Mouse (Mus musculus): ENCODE results near the gene Ap4b1. TPM values are rescaled to one million over a fixed set of nuclear protein-coding genes. Genes with fewer than 3 reads are reported as not detected.

Gene Ap4b1
- polyA plus RNA-seq, 1 experiment = 24.4 TPM

GRCm38 (mm10) chr3:103868008-103868407 lies 58.7 kb downstream of the Ap4b1 start:
- no peak overlapping the region for H3K4me3 ChIP-seq (ENCODE audit: control insufficient read depth, insufficient read depth, low read length)
- H3K27ac ChIP-seq (ENCODE audit: control insufficient read depth, insufficient read depth, low read length) = peak overlapping the region; percentile 13; the same call in 1 of the 2 replicates
- TF ChIP-seq CTCF (IDR thresholded peaks at IDR 0.05; ENCODE audit: borderline replicate concordance, control insufficient read depth, extremely low read depth, insufficient read depth, low read length, poor library complexity) (no peak), POLR2A (IDR thresholded peaks at IDR 0.05; ENCODE audit: control insufficient read depth, extremely low read depth, insufficient read depth, low read length, poor library complexity) (no peak)
- peaks cover 12% of the 10 kb centered on the region for H3K4me1 ChIP-seq (replicated peaks; ENCODE audit: control insufficient read depth, insufficient read depth, low read length)
- no peaks in the 10 kb centered on the region for H3K27me3 ChIP-seq (ENCODE audit: control insufficient read depth, insufficient read depth, low read length)
- DNase-seq = no peak
- WGBS = 18% methylated on average over 4 of the region's 4 CpGs
- peaks cover 3% of the 10 kb centered on the region; the same call in 1 of the 2 replicates for H3K36me3 ChIP-seq (ENCODE audit: control insufficient read depth, insufficient read depth, low read length)

Other genes with a start within 250 kb of the Ap4b1 start
- 0.06 and 0.09 TPM in 2 replicates for gene Syt6, start 234.3 kb upstream of the Ap4b1 start, polyA plus RNA-seq (2012; rRNA removed)
- not detected in 2 replicates for gene Atg4a-ps, start 163.5 kb upstream of the Ap4b1 start, polyA plus RNA-seq (2012; rRNA removed)
- gene Olfml3, start 71.5 kb upstream of the Ap4b1 start, polyA plus RNA-seq (2012; rRNA removed) = 4.2 and 6.1 TPM in 2 replicates
- not detected in 2 replicates for gene Gm10964, start 70.2 kb upstream of the Ap4b1 start, polyA plus RNA-seq (2012; rRNA removed)
- gene Hipk1, start 18.0 kb upstream of the Ap4b1 start, polyA plus RNA-seq (2012; rRNA removed) = 172 and 231 TPM in 2 replicates
- 38.1 and 44.3 TPM in 2 replicates for gene Dclre1b, start 76 bp upstream of the Ap4b1 start, polyA plus RNA-seq (2012; rRNA removed)
- 1.2 and 2.7 TPM in 2 replicates for gene Gm43064, start 53 bp downstream of the Ap4b1 start, polyA plus RNA-seq (2012; rRNA removed)
- 0.37 and 0.84 TPM in 2 replicates for gene Bcl2l15, start 23.1 kb downstream of the Ap4b1 start, polyA plus RNA-seq (2012; rRNA removed)
- 60.4 and 68.3 TPM in 2 replicates for gene Ptpn22, start 50.3 kb downstream of the Ap4b1 start, polyA plus RNA-seq (2012; rRNA removed)
- gene Rsbn1, start 104.6 kb downstream of the Ap4b1 start, polyA plus RNA-seq (2012; rRNA removed) = 10.9 and 12.9 TPM in 2 replicates
- gene Phtf1, start 158.6 kb downstream of the Ap4b1 start, polyA plus RNA-seq (2012; rRNA removed) = 16.9 and 20.7 TPM in 2 replicates

Measured in thymus, adult 2 months (tissue).